Mouse (Mus musculus): ENCODE measurements around the gene Nudt13.

Nudt13 gene

DNA sequence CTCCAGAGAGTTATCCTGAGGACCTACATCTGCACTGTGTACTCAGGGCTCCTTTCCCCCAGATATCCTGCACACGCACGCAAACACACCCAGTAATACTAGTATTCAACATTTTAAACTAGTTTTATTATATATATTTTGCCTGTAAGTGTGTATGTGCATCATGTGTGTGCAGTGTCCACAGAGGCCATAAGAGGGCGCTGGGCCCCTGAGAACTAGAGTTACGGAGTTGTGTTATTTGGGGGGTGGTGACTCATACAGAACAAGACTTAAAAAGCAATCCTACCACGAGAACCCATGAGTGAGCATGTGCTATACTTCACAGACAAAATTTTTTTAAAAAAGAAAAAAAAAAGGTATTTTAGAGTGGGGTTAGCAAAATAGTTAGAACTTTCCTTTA, 44.9 kb downstream of the Nudt13 start:
- peak; percentile 53 for DNase-seq (ENCODE audit: low read depth, low spot score)

DNA sequence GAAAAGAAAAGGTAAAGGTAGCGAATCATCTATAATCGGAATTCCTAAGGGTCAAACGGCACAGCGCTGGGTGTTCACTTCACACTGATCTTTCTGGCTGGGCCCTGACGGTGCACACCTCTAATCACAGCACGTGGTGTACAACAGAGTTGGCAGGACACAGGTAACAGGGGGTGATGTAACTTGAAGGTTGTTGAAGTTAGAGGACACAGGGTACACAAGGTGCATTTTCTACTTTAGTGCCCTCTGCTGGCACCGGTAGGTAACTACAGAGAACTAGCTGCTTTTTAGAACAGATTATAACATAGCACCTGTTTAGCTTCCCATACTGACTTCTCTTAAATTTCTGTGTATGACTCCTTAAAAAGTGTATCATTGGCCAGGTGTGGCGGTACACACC, 45.7 kb downstream of the Nudt13 start:
- DNase-seq (ENCODE audit: low read depth, low spot score): peak; percentile 79

DNA sequence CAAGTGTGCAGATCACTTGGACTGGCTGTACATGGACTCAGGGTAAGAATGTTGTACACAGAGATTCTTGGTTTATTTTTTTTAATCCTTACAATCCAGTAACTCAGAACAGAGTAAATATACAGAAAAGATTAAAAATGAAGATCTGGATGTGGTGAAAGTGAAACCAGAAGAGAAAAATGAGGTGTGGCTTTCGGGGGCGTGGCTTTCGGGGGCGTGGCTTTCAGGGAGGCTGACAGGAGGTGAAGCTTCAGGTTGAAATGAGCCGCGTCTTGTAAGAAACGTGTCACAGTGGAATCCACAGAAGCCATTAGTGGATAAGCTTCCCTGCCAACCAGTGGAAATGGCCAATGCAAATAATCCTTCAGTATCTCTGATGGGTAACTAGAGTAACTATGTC, 46.4 kb downstream of the Nudt13 start:
- peak; percentile 43 for DNase-seq (ENCODE audit: low read depth, low spot score)

DNA sequence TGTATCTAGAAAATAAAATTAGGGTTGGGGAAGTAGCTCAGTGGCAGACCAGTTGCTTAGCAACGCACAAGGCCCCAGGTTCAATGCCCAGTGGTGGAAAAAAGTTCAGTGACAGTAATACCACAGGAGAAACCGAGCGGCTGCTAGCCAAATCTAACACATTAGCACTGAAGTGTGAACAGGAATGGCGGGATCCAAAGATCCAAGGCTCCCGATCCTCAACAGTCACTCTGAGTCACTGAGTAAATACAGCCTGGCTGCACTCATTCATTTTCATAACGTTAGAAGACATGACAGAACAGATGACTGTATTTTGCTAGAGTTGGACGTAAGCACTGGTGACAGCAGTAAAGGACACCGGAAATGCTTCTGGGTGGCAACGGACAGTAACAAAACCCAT, 51.4 kb downstream of the Nudt13 start:
- no peak for DNase-seq (ENCODE audit: low read depth, low spot score)

DNA sequence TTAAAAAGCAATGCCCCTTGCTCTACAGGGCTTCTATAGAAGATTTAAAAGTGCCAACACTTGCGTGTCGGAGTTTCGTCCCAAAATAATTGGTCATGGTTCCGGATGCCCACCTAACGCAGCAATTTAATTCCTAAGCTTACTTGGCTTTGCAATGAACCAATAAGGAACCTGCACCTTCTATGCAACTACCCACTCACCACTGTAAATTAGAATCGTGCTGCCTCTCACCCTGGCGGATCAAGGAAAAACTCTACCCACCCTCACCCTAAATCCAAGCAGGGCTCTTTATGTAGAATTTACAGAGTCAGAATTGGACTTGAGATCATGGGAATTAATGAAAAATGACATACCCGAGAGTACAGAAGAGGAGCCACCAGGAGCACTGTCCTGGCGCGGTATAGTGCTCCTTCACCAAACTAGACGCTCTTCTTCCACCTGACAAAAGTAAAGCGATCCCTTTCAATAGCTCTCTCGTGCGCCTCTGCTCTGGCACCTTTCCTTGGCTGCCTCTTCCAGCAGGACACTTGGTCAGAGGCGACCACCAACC, 53.0 kb downstream of the Nudt13 start:
- DNase-seq (ENCODE audit: low read depth, low spot score): no peak

DNA sequence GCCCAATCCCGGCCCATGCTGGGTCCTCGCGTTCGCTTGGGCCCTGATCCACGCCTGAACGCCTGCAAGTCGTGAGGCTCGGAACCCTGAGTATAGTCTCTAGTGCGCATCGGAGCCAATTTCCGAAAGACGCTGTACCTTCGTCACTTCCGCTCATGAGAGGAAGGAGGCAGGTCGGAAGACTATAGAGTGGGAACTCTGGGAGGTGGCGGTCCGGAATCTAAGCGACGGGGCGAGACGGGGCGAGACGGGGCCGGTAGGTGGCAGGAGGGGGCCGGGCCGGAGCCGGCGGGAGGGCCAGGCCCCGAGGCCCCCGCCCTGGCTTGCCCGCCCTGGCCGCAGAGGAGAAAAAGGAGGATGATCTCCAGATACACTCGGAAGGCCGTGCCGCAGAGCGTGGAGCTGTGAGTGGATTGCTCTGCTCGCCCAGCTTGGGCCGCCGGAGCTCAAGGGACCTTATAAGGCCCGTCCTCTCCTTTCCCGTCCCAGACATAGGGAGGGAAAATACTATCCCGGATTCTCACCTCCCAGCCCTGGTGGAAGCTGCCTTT, 53.6 kb downstream of the Nudt13 start, which contains the start of the genes Ecd and Fam149b:
Ecd (minus strand) TSS at position 131 of the 551 bp plus-strand sequence.
Fam149b (plus strand) TSS at position 172 of the 551 bp plus-strand sequence.
- peak; percentile 98 for DNase-seq (ENCODE audit: low read depth, low spot score)

DNA sequence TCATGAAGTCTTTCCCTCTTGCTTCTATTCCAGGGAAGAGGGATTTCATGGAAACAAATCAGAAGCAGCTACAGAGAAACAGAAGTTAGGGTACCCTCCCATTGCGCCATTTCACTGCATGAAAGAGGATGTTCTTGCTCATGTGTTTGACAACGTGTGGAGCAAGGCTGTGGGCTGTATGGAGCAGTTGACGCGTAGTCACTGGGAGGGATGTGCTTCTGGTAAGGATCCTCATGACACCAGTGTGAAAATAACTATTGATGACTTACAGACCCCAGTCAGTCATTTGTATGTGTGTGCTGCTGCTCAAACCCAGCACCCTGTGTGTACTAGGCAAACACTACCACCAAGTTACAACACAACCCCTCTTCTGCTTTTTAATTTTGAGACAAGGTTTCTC, 68.7 kb downstream of the Nudt13 start:
- no peak for DNase-seq (ENCODE audit: low read depth, low spot score)

All from R1 (cell line).